Mouse (Mus musculus): Measurements from ENCODE around the gene 2810021J22Rik.
A peak's percentile ranks its signal among the peaks of the same experiment; 100 is the strongest.

The 2810021J22Rik gene

GRCm38 (mm10) chr11:58916879-58917744 is 50.1 kb downstream of the 2810021J22Rik start:
- DNase-seq (ENCODE audit: low read depth, low spot score) = peak; percentile 76

- no peak for DNase-seq (ENCODE audit: low read depth, low spot score)
These were observed 50.8 kb downstream of the 2810021J22Rik start, which contains the start of gene Btnl10 for GRCm38 (mm10) chr11:58917745-58918366. Gene Btnl10, plus strand, starts transcription at chr11:58917908.

- no peak for DNase-seq (ENCODE audit: low read depth, low spot score)
These were observed 51.7 kb downstream of the 2810021J22Rik start for GRCm38 (mm10) chr11:58918759-58919158.

- DNase-seq (ENCODE audit: low read depth, low spot score) = no peak
These were observed 55.4 kb downstream of the 2810021J22Rik start for GRCm38 (mm10) chr11:58922420-58922819.

GRCm38 (mm10) chr11:58926651-58927050 is 59.6 kb downstream of the 2810021J22Rik start:
- no peak for DNase-seq (ENCODE audit: low read depth, low spot score)

- no peak for DNase-seq (ENCODE audit: low read depth, low spot score)
These were observed 60.0 kb downstream of the 2810021J22Rik start for GRCm38 (mm10) chr11:58927053-58927452.

GRCm38 (mm10) chr11:58927790-58928651 is 61.0 kb downstream of the 2810021J22Rik start:
- DNase-seq (ENCODE audit: low read depth, low spot score) = peak; percentile 86

GRCm38 (mm10) chr11:58929055-58929454 is 62.0 kb downstream of the 2810021J22Rik start:
- DNase-seq (ENCODE audit: low read depth, low spot score) = no peak

- DNase-seq (ENCODE audit: low read depth, low spot score) = no peak
These were observed 62.6 kb downstream of the 2810021J22Rik start for GRCm38 (mm10) chr11:58929641-58930040.

GRCm38 (mm10) chr11:58930254-58930653 is 63.2 kb downstream of the 2810021J22Rik start:
- no peak for DNase-seq (ENCODE audit: low read depth, low spot score)

- peak; percentile 22 for DNase-seq (ENCODE audit: low read depth, low spot score)
These were observed 64.6 kb downstream of the 2810021J22Rik start for GRCm38 (mm10) chr11:58931576-58931975.

All from A20 (cell line).